Mouse (Mus musculus): ENCODE results near the gene A930033H14Rik.

DNA sequence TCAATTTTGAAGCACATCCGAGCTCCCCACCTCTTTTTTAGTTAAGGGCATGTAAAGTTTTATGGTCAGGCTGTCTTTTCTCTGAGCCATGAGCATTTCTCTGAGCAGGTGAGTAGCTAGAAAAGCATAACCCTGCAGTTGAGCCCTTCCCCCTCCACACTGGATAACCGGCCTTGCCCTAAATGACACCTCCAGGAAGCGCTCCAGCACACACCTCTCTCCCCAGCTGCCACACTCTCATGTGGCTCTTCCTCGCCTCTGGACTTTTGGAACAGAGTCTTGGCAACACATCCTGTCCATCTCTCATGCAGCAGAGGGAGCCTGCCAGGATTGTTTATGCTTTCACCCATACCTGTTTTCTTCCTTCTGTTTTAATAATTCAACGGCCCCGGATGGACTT, 7.4 kb upstream of the A930033H14Rik start:
- no peak for TF ChIP-seq CTCF (IDR thresholded peaks at IDR 0.05)
- TF ChIP-seq EP300 (IDR thresholded peaks at IDR 0.05): no peak
